Mouse (Mus musculus): Measurements from ENCODE around the gene Catip. TPM values are rescaled to one million over a fixed set of nuclear protein-coding genes. Genes with fewer than 3 reads are reported as not detected.

The Catip gene
- total and polyA plus RNA-seq, 3 experiments: 0.24 to 0.69 (median 0.29) TPM

DNA sequence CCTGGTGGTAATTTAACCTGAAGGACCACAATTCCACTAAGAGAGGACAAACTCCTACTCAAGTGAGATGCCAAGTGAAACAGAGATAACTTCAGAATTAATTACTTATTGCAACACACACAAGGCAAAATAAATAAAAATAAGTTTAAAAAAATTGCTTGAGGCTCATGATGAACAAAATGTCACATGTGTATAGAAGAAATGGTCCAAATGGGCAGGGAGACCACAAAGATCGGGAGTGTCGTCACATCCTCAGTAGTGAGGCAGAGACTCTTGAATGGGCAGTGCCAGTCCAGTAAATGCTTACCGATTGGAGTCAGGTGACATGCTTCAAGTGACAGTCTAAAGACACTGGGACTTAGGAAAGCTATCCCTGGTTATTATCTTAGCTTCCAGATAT lies 38.6 kb downstream of the Catip start:
- DNase-seq: no peak

GRCm38 (mm10) chr1:74401015-74401702 lies 39.3 kb downstream of the Catip start:
- DNase-seq: no peak

DNA sequence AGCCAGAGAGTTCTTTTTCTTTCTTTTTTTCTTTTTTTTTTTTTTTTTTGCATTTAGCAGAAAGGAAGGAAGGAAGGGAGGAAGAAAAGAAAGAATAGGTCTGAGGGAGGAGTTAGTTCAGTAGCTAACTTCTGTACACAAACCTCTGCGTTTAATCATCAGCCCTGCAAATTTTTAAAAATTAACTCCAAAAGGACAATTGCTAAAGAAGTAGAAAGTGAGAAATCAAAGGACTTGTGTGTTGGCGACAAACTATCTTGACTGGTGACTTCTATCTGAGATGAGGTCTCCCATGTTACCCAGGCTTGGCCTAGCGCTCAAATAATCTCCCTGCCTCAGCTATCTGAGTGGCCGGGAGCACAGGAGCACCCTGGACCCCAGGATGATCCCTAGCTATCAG lies 42.3 kb downstream of the Catip start:
- no peak for DNase-seq

- no peak for DNase-seq
These were observed 46.9 kb downstream of the Catip start, which contains the start of gene Vil1 for GRCm38 (mm10) chr1:74408589-74409504. Gene Vil1, plus strand, starts transcription at chr1:74409376.

GRCm38 (mm10) chr1:74411753-74412325 lies 49.9 kb downstream of the Catip start:
- peak; percentile 86 for DNase-seq

DNA sequence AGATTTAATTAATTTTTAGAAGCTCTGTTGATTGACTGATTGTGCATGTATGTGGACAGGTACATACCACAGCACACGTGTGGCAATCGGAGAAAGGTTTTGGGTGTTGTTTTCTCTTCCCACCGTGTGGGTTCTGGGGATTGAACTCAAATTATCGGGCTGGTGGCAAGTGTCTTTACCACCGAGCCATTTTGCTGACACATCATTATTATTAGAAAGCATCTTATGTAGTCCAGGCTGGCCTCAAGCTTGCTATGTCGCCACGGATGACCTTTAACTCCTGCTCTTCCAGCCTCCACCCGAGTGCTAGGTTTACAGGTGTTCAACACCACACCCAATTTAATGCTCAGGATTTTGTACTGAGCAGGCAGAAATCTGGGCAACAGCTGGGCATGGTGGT lies 50.8 kb downstream of the Catip start:
- no peak for DNase-seq

DNA sequence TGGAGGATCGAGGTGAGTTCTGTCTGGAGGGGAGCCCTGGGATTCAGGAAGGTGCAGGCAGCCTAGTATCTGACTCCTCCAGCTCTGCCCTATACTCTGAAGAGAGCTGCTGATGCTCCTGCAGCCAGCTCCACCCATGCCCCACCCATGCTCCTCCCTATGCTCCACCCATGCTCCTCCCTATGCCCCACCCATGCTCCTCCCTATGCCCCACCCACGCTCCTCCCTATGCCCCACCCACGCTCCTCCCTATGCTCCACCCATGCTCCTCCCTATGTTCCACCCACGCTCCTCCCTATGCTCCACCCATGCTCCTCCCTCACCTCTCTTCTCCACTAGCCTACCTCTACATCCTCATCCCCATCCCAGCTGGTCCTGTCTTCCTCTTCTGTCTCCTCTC lies 53.2 kb downstream of the Catip start:
- DNase-seq: peak; percentile 61

Small RNAs within 50 kb of the gene (microRNA-seq; reads per million reads assigned to microRNA genes)
- 19,591 to 21,248 reads per million in 2 experiments for gene Mir26b

Other genes starting within 250 kb of the Catip start
- 100 to 1,000 TPM; 424 to 432 TPM for gene Tns1, start 237.7 kb upstream of the Catip start, total RNA-seq (2021)
- 523 and 701 TPM in 2 replicates for gene Tns1, start 237.7 kb upstream of the Catip start, polyA plus RNA-seq (2012; rRNA removed)
- gene Rufy4, start 236.6 kb upstream of the Catip start, total RNA-seq (2021): 1 to 10 TPM; 1.0 to 2.2 TPM
- 0.45 and 0.90 TPM in 2 replicates for gene Rufy4, start 236.6 kb upstream of the Catip start, polyA plus RNA-seq (2012; rRNA removed)
- gene Cxcr2, start 208.1 kb upstream of the Catip start, total RNA-seq (2021): under 1 TPM in 1 of 2 experiments, not detected in 1; 0.21 TPM
- gene Cxcr2, start 208.1 kb upstream of the Catip start, polyA plus RNA-seq (2012; rRNA removed): not detected in 2 replicates
- gene Cxcr1, start 167.5 kb upstream of the Catip start, total RNA-seq (2021): not detected
- gene Cxcr1, start 167.5 kb upstream of the Catip start, polyA plus RNA-seq (2012; rRNA removed): not detected in 2 replicates
- gene Arpc2, start 126.0 kb upstream of the Catip start, total RNA-seq (2021): 100 to 1,000 TPM; 180 to 191 TPM
- gene Arpc2, start 126.0 kb upstream of the Catip start, polyA plus RNA-seq (2012; rRNA removed): 108 and 124 TPM in 2 replicates
- not detected for gene Gpbar1, start 83.6 kb upstream of the Catip start, total RNA-seq (2021)
- gene Gpbar1, start 83.6 kb upstream of the Catip start, polyA plus RNA-seq (2012; rRNA removed): 0.43 TPM in 1 of 2 replicates, not detected in the other
- gene Aamp, start 77.4 kb upstream of the Catip start, total RNA-seq (2021): 100 to 1,000 TPM; 144 to 177 TPM
- 180 and 188 TPM in 2 replicates for gene Aamp, start 77.4 kb upstream of the Catip start, polyA plus RNA-seq (2012; rRNA removed)
- 10 to 100 TPM; 61.1 to 85.1 TPM for gene Pnkd, start 77.2 kb upstream of the Catip start, total RNA-seq (2021)
- 92.9 and 106 TPM in 2 replicates for gene Pnkd, start 77.2 kb upstream of the Catip start, polyA plus RNA-seq (2012; rRNA removed)
- gene Tmbim1, start 56.5 kb upstream of the Catip start, total RNA-seq (2021): 100 to 1,000 TPM in 1 of 2 experiments, 10 to 100 TPM in 1; 98.3 to 115 TPM
- 834 and 852 TPM in 2 replicates for gene Tmbim1, start 56.5 kb upstream of the Catip start, polyA plus RNA-seq (2012; rRNA removed)
- 10 to 100 TPM; 13.1 to 16.3 TPM for gene Slc11a1, start 13.1 kb downstream of the Catip start, total RNA-seq (2021)
- gene Slc11a1, start 13.1 kb downstream of the Catip start, polyA plus RNA-seq (2012; rRNA removed): 39.4 and 50.7 TPM in 2 replicates
- 100 to 1,000 TPM; 169 to 172 TPM for gene Ctdsp1, start 29.4 kb downstream of the Catip start, total RNA-seq (2021)
- gene Ctdsp1, start 29.4 kb downstream of the Catip start, polyA plus RNA-seq (2012; rRNA removed): 195 and 226 TPM in 2 replicates
- 1 to 10 TPM in 1 of 2 experiments, under 1 TPM in 1; 0.95 to 1.1 TPM for gene Vil1, start 47.3 kb downstream of the Catip start, total RNA-seq (2021)
- 0.13 and 0.20 TPM in 2 replicates for gene Vil1, start 47.3 kb downstream of the Catip start, polyA plus RNA-seq (2012; rRNA removed)
- gene Cnot9, start 143.9 kb downstream of the Catip start, total RNA-seq (2021): 10 to 100 TPM; 24.0 to 26.7 TPM
- 8.4 and 10.1 TPM in 2 replicates for gene Cnot9, start 143.9 kb downstream of the Catip start, polyA plus RNA-seq (2012; rRNA removed)
- under 1 TPM; 0.37 to 0.79 TPM for gene Plcd4, start 180.8 kb downstream of the Catip start, total RNA-seq (2021)
- 0.07 and 0.11 TPM in 2 replicates for gene Plcd4, start 180.8 kb downstream of the Catip start, polyA plus RNA-seq (2012; rRNA removed)
- gene Usp37, start 182.2 kb downstream of the Catip start, total RNA-seq (2021): 10 to 100 TPM; 13.3 to 15.0 TPM
- gene Usp37, start 182.2 kb downstream of the Catip start, polyA plus RNA-seq (2012; rRNA removed): 2.5 and 4.3 TPM in 2 replicates
- 10 to 100 TPM; 13.5 to 16.3 TPM for gene Zfp142, start 226.1 kb downstream of the Catip start, total RNA-seq (2021)
- 13.2 and 14.6 TPM in 2 replicates for gene Zfp142, start 226.1 kb downstream of the Catip start, polyA plus RNA-seq (2012; rRNA removed)
- 10 to 100 TPM; 31.4 to 32.1 TPM for gene Bcs1l, start 226.2 kb downstream of the Catip start, total RNA-seq (2021)
- gene Bcs1l, start 226.2 kb downstream of the Catip start, polyA plus RNA-seq (2012; rRNA removed): 13.2 and 16.7 TPM in 2 replicates
- 10 to 100 TPM; 49.8 to 70.2 TPM for gene Rnf25, start 239.3 kb downstream of the Catip start, total RNA-seq (2021)
- 28.3 and 29.5 TPM in 2 replicates for gene Rnf25, start 239.3 kb downstream of the Catip start, polyA plus RNA-seq (2012; rRNA removed)
- gene Stk36, start 239.3 kb downstream of the Catip start, total RNA-seq (2021): 1 to 10 TPM; 3.9 to 4.3 TPM
- 7.4 and 10.0 TPM in 2 replicates for gene Stk36, start 239.3 kb downstream of the Catip start, polyA plus RNA-seq (2012; rRNA removed)